Mouse (Mus musculus): ENCODE data around the gene Neb.

DNA sequence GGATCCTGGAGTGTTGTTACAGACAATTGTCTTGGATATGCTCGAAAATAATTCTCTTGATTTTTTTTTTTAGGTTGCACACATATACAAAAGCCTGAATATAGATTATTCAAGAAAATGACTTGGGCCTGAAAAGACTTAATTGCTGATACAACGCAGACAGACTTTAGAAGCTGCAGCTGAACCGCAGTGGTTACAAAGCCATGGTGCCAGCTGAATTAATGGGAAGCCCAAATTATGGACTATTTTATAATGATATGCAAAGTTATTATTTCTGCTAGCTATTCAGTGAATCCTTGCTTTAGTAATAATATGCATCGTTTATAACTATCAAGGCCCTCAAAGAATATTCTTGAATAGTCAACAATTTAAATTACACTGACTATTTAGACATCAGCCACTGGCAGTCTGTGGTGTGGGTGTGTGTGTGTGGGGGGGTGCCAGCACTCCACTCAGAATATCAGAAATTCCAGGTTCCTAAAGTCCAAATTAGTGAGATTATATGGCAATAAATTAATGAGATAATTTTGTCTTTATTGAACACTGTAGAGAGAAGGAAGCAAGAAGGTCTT, 50.9 kb downstream of the Neb start:
- TF ChIP-seq GATA1 (IDR thresholded peaks at IDR 0.05; ENCODE audit: borderline replicate concordance, low read length) = no peak
- TF ChIP-seq FLI1 (IDR thresholded peaks at IDR 0.05; ENCODE audit: low read length) = no peak

Measured in megakaryocyte, embryonic 14.5 days (primary cell).